Mouse (Mus musculus): ENCODE measurements around the gene Sorbs2.

Sorbs2 gene

GRCm38 (mm10) chr8:45682845-45683383 lies 175.3 kb downstream of the Sorbs2 start:
- no peak for DNase-seq

- no peak for DNase-seq
Observed at GRCm38 (mm10) chr8:45687942-45688695, 180.5 kb downstream of the Sorbs2 start.

DNA sequence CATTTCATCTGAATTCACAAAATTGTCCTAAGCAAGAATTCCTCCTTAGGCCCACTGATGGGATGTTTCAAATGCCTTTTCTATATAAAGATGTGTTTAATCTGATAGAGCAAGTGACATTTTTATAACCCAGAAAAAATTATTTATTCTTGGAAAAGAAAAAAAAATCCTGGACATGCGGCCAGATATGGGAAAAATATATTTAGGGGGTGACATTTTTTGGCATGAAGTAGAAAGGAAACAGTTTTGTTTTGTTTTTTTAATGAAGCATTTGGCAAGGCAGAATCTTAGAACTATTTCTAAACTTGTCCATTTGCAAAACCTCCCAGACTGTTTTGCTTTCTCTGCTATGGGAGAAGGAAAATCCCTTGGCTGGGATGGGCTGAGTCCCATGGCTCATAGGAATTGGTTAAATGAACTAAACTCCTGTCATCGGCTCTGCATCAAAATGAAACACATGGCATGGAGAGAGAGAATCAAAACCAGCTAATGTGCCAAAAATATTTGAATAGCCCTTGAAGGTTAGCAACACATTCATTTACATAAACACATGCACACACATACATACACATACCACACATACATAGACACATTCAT lies 182.1 kb downstream of the Sorbs2 start:
- peak in 1 of 2 experiments; percentile 29 for DNase-seq

GRCm38 (mm10) chr8:45700100-45700499 lies 192.5 kb downstream of the Sorbs2 start:
- no peak for DNase-seq

DNA sequence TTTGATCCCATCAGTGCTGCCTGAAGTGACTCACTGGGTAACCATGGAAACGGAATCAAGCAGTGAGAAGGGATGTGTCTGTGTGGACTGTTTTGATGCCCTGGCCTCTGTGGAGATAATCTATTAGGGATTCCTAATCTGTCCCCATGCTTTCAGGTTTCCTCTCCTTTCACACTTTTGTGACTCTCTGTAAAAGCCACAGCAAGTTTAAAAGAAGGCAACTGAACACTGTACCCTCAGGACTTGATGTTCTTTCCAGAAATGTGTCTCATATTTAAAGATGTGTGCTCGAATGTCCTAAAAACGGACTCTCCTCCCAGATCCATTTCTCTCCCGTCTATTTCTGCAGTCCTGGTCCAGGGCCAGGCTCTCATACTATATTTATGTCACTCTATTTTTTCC lies 196.1 kb downstream of the Sorbs2 start:
- DNase-seq = no peak

DNA sequence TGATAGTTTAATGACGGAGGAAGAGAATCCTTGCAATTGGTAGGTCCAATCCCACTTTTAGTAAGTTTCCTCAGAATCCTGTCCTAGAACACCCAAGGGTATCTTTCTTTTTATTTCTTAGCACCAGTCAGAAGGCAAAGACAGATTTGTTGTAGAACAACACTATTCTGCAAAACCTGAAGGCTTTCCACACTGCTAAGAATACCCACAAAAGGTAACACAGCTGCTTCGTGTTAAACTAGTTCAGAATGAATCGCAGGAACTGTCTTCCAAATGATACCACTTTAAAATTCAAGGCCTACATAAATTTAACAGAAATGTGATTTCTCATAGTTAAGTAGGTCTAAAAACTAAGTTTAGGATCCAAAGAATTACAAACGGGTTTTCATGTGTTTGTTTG lies 201.5 kb downstream of the Sorbs2 start:
- DNase-seq = no peak

GRCm38 (mm10) chr8:45709734-45710133 lies 202.1 kb downstream of the Sorbs2 start:
- DNase-seq = peak in 1 of 2 experiments; percentile 8

DNA sequence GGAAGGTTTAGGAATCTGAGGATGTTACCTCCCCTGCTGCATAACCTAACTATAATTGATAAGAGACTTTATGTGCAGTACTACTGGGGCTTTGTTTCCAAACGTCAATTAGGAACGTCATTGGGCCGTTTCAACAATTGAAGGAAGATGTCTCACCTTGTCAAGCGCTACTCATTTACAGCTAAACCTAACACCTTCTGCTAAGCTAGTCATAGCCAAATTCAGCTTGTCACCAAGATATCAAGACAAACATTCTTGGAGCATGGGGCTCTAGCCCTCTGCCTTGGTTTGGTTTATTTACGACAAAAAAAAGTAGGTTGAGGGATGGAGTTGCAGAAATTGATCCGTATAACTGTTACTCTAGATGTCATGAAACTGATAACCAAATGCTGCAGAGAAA lies 205.0 kb downstream of the Sorbs2 start:
- DNase-seq = no peak

- no peak for DNase-seq
Observed at GRCm38 (mm10) chr8:45714806-45715205, 207.2 kb downstream of the Sorbs2 start.

DNA sequence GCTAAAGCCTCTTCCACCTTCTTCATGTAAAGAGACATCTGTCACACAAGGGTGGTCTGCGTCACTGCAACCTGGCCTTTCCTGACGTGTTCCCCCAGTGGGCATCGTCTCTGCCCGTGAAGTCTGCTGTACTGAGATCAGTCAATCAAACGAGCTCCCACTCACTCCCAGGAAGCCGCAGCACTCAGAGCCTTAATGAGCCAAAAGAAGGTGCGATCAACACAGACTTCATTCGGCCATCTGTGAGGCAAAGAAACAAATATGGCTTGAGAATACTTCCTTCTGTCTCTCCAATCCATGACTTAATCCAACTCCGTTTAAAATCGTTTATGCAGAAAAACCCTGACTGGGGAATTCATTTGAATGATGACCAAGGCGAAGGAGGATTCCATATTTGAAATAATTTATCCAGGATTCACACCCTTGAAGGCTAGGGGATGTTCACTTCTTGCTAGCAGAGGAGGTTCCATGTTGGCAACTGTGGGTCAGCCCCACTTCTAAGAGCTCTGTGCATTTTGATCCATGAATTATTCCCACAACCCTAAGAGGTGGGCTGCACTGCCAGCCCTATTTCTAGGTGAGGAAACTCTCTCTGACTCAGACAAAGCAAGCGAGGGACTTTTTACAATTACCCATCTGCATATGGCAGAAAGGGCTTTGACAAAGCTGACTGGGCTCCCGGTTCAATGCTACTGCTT lies 207.9 kb downstream of the Sorbs2 start:
- DNase-seq = no peak

GRCm38 (mm10) chr8:45719776-45720175 lies 212.2 kb downstream of the Sorbs2 start:
- no peak for DNase-seq

GRCm38 (mm10) chr8:45724204-45724603 lies 216.6 kb downstream of the Sorbs2 start:
- no peak for DNase-seq

DNA sequence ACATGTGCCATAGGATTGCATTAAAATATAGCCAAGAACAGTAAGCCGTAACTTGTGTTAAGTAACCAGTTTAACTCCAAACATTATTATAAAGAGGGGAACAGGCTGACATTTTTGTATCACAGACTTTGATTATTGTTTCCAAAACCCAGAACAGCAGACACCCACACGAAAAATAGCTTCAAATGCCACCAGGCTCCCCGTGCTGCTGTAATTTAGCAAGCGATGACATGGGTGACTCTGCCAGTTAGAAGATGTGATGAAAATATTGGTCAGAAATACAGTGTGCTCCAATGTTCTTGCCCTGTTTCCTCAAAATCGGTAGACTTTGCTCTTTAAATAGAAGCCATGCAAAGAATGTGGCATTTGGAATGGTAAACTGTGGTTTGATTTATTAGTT lies 217.7 kb downstream of the Sorbs2 start:
- DNase-seq = no peak

GRCm38 (mm10) chr8:45729850-45730382 lies 222.3 kb downstream of the Sorbs2 start:
- DNase-seq = no peak

GRCm38 (mm10) chr8:45730795-45731194 lies 223.2 kb downstream of the Sorbs2 start:
- no peak for DNase-seq

DNA sequence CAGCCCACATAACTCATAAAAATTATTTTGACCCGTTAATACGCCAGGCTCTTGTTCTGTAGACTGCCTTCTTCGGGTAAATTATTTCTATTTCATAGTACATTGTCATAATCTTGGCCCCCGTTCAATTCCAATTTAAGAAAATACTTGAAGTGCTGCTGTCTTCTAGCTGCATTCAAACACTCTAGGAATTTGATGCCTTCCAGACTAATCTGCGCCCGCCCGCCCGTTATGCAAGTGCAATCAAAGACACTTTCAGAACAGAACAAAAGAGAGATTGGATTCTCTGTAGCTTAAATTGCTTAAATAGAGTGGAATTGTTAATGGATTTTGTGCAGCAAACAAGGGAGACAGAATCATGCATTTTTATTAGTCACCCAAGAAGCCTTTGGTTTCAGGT lies 226.5 kb downstream of the Sorbs2 start:
- DNase-seq = no peak

- no peak for DNase-seq
Observed at GRCm38 (mm10) chr8:45737266-45737665, 229.7 kb downstream of the Sorbs2 start.

- DNase-seq = no peak
Observed at GRCm38 (mm10) chr8:45743326-45743725, 235.7 kb downstream of the Sorbs2 start.

- DNase-seq = no peak
Observed at GRCm38 (mm10) chr8:45743739-45744138, 236.2 kb downstream of the Sorbs2 start.

DNA sequence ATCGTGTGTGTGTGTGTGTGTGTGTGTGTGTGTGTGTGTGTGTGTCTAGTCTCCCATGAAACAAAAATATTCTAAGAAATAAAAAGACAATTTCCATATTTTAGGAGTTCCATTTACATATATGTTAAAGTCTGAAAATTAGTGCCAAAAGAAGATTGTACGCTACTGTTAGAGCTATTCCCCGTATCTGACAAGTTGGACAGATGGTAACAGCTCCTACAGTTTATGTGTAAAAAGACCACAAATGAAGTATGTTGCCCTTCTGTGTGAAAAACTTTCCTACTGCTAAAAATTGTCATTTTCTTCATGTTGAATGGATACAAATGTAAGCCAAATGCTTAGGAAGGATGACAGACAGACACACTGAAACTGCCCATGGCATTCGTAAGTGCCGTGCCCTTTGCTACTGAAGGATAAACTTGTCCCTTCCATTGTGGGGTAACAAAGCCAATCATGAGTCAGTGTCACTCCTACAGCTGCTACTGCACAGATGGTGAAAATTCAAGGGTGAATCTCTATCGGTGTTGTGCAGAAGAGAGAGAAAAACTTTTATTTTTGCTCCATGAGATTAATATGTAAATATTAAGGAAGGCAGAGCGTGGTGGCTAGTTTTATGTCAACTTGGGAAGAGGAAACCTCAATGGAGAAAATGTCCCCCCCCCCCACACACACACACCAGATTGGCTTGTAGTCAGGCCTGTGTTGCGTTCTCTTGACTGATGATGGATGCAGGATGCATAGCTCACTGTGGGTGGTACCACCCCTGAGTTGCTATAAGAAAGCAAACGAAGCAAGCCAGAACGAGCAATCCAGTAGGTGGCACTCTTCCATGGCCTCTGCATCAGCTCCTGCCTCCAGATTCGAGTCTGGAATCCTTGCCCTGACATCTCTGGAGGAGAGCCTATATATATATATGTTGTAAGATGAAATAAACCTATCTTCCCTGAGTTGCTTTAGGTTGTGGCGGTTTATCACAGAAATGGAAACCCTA lies 244.2 kb downstream of the Sorbs2 start:
- no peak for DNase-seq

DNA sequence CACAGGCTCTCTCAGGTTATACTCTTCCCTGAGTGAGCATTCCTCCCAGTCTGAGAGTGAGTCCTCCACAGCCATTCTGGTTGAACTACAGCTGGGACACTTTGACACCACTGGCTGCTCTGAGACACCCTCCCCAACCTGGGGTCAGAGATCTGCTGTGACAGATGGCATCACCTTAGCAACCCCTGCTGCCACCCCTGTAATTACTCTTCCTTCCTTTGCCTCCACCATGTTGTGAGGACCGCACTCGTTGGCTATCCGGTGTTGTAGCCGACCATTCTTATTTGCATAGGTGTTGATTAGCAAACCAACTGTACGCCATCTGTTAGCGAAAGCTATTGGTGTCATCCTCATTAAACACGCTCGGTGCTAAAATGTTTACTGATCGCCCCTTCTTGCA lies 247.9 kb downstream of the Sorbs2 start:
- no peak for DNase-seq

DNA sequence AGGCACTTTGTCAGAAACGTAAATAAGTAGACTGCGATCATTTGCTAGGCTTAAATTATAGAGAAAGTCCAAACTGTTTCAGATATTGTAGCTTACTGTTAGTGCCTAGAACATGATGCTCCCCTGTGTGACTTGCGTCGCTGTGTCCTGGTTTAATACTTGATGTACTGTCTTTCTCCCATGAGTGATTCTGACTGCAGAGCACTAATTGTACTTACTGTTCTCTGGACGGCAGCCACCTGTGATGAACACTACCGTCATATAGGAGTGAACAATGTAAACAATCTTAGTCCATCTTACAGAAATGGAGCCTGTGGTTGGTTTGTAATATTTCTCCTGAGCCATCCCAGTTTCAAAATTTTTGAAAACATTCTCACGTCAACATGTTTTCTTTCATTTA lies 248.4 kb downstream of the Sorbs2 start:
- no peak for DNase-seq

Data from kidney, postnatal 25 days (tissue).